Mouse (Mus musculus): ENCODE measurements at regions not wholly inside any gene's neighbourhood (a gene's known extent, or its start where the extent isn't known, plus 50 kb on each side); places are given as distances from the start of the nearest gene placed in this dataset.
A peak's percentile ranks its signal among the peaks of the same experiment; 100 is the strongest.

DNA sequence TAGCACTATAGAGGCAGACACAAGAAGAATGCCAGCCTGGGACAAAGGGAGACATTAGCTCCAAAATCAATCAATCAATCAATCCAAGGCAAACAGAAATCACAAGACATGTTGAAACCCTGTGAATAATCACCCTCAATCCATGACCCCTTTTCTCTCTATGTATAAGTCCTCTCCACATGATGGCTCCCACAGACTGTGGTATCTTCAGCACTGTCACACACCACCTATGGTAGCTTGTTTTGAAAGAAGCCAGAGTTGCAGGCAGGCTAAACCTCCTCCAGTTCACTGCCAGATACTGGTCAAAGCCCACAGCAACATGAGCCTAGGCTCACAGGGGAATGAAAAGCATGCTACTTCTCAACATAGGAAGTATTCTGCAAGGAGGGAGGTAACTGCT lies 2475.7 kb upstream of the 5930422O12Rik start:
- DNase-seq: no peak

DNA sequence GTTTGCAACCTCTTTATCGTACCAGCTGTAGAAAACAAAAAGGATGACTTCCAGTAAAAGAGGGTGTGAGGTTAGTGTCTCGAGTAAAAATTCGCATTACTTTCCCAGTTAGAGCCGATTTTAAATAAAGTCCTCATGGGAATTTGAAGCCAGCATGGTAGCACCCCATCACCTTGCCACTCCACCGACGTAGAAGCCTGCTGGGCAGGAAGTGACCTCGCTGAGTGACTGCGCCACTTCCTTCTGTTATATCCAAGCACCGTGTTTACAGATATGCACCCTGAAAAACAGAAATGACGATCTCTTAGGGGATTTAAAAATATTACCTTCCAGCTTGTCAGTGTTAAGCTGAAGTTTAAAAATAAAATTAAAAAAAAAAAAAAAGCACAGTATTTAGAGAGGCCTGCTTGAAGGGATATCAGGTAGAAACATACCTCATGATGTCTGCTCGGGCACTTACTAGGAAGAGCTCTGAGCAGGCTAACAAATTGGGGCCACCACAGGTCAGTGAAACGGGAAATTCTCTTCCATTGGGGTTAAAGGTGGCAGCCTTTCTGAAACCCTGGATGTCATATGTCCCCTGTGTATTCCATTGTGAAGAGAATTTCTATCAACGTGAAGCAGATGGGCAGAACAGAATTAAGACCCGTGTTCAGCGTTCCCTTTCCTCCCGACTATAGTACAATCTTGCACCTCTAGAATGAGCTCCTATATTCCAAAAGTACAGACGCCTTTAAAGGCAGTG lies 2468.9 kb upstream of the 5930422O12Rik start:
- no peak for DNase-seq

- DNase-seq: no peak
Observed at GRCm38 (mm10) chr8:30960486-30960885, 2468.0 kb upstream of the 5930422O12Rik start.

DNA sequence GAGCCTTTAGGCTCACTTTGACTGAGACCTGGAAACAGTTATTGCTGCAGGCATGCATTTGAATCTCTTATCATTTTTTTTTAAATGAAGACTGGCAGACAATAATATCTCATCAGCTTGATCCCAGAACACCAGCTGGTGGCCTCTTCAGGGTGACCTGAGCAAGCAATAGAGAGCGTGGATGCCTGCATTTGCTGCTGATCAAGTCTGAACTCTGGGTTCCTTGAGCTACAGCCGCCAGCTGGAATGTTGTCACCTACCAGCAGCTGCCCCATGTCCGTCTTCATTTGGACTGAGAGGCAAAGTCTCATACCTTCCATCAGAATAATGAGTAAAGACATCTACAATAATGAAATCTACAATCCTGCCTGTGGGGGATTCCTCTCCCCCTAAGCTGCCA lies 2466.3 kb upstream of the 5930422O12Rik start:
- no peak for DNase-seq

DNA sequence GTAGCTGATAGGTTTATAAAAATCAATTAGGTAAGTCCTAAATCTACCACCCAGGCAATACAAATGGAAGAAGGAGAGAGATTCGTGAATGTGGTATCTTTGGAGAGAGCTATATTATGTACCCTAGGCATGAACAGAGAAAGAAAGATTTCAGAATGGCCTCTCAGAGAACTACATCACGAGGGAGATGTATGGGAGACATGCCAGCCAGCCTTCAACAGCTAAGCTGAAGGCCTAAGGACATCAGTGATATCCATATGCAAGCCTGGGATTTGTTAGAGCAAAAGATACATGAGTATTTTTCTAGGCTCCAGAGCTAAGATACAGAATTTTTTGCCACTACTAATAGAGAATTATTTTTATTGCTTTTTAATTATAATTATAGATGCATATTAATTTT lies 2445.7 kb upstream of the 5930422O12Rik start:
- DNase-seq: no peak

DNA sequence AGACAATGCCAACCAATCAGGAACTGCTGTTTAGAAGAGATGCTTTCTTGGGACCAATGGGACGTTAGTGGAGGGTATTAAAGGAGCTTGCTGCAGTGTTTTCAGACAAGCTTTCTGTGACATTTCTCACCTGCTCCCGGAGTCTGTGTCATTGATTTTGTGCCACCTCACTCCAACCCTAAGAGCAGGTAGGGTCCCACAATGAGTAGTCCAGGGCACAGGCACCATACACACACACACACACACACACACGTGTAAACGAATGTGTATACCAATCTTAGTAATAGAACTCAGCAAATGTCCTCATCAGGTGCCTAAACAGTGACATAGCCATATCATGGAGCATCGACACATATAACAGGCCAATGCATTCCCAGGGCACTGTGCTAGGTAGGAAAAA lies 2440.5 kb upstream of the 5930422O12Rik start:
- no peak for DNase-seq

GRCm38 (mm10) chr8:30998657-30999056 lies 2429.9 kb upstream of the 5930422O12Rik start:
- no peak for DNase-seq

DNA sequence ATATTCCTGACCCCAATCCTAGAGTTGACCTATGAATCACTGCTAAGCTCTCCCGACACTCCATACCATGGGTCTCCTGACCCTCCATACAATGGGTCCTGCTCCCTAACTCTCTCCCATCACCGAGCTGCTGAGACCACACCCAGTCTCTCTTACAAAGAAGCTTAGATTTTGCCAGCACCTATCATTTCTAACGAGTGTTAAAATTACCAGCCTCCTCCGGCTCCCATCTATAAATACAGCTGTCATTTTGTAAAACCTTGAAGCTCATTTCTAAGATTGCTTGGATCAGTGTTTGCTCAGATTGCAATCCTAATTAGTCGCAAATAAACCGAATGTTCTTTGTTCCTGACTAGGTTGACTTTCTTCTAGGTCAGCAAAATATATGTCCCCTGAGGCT lies 2428.4 kb upstream of the 5930422O12Rik start:
- no peak for DNase-seq

DNA sequence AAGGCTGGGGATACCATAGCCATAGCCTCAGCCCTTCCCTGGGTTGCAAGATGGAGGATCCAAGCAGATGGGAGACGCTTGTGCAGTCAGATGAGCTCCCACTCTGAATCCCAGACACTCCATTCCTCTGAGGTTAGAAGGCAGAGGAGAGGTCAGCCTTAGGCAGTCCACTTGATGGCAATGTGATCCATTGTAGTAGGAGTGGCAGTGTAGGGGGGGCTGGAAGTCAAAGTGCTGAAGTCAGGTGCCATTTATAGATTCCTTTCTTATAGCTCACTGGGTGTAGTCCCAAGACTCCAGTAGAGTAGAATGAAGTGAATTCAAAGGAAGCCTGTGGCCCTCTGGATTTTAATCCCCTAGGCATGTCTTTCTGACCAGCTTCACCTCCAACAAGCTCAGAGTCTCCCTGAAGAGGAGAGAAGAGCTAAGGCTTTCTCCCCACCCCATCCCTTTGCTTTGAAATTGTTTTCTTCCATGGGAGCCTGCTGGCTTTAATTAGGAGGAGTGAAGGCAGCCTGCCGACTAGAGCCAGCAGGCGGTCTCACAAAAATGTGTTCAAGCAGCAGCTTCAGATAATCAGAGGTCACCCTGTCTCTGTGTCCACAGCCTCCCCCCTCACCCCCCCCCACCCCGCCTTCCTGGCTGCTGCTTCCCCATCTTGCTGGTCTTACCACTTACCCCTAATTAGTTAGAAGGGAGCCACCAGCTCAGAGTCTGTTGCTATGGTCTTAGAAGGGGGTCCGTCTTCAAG lies 2426.4 kb upstream of the 5930422O12Rik start:
- no peak for DNase-seq

GRCm38 (mm10) chr8:31008309-31008708 lies 2420.2 kb upstream of the 5930422O12Rik start:
- no peak for DNase-seq

DNA sequence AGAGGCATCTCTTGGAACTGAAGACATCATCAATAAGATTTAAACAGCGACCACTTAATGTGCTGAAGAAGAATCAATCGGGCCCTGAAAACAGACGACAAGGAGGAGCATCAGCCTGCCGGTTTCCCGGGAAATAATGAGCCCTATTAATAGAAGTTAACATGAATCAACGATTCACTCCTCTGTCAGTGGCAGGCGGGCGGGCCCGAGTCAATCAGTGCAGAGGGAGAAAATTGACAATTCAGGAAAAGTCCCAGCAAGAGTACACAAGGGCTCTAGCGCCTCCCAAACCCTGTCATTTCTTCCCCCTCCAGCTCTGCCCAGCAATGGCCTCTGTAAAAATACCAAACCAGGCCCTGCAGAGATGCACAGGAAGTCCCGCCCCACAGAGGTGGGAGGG lies 2416.4 kb upstream of the 5930422O12Rik start:
- no peak for DNase-seq

DNA sequence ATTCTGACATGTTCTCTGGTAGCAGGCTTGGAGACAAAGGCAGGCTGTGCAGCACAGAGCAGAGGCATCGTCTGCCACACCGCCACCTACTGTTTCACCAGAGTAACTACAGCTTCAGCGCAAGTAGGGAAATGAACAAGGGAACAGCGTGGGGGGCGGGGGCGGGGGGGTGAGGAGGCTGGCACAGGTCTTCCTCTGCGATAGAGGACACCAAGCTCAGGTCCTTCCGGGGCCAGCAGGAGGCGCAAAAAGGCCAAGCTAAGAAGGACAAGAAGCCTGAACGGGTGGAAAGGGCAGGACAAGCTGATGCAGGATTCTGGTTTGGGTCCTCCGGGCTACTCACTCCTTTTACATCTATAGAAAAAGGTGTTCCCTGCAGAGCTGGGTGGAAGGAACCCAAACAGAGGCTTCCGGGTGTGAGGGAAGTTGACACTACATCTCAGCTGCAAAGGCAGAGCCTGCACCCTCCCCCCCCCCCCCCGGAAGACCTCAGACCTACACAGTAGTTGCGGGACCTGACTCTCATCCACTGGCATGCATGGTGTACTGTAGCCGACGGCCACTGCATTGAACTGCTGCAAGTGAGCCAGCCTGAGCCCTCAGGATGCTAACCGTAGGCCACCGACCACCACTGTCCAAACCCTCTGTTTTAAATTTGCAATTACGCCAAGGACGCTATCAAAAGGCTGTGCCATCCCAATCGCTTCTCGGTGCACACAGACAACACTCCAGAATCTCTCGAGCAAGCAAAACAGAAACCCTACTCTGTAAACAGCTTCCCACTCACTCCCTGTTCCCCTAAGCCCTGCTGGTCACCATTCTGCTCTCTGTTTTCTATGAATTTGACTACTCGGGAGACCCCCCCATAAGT lies 2396.6 kb upstream of the 5930422O12Rik start:
- DNase-seq: peak; percentile 75 to 85

- peak; percentile 92 to 94 for DNase-seq
Observed at GRCm38 (mm10) chr8:31033281-31033680, 2395.2 kb upstream of the 5930422O12Rik start.

GRCm38 (mm10) chr8:31036892-31037291 lies 2391.6 kb upstream of the 5930422O12Rik start:
- no peak for DNase-seq

Measured in cerebellum, postnatal 25 days (tissue).